Mouse (Mus musculus) spleen, adult 2 months (tissue): ENCODE measurements around the gene Fam186b.

ENCODE experiments used
- CTCF ChIP-seq: fragments of 200-500 bp; IDR thresholded peaks from 2 replicates; pipeline ENCODE4 v1.5.1; 2011; ENCODE audit warnings: mild to moderate bottlenecking, inconsistent platforms; ENCODE audit not compliant: insufficient read depth, insufficient read length, insufficient replicate concordance; ENCODE audit errors: extremely low read depth
- POLR2A ChIP-seq: fragments of 200-500 bp; IDR thresholded peaks from 2 replicates; pipeline ENCODE4 v1.6.1; 2011; ENCODE audit warnings: low read depth, low read length, inconsistent platforms

GRCm38 (mm10) chr15:99326407-99326806, 30.7 kb upstream of the Fam186b start:
- no peak for TF ChIP-seq POLR2A
- TF ChIP-seq CTCF = no peak
